Mouse (Mus musculus) brown adipose tissue, adult 24 weeks (tissue): ENCODE data around the gene Fam81a. TPM values are rescaled to one million over a fixed set of nuclear protein-coding genes. Genes with fewer than 3 reads are reported as not detected.

Source experiments
- H3K27ac ChIP-seq: fragments of 200-500 bp; replicated peaks from 2 replicates; pipeline ENCODE4 v1.5.1; 2012; ENCODE audit warnings: low read depth, mild to moderate bottlenecking, low read length
- H3K4me1 ChIP-seq: fragments of 200-500 bp; 2 replicates; pipeline ENCODE4 v1.6.1; 2012; ENCODE audit warnings: low read length, mixed read lengths; ENCODE audit not compliant: control insufficient read depth, insufficient read depth, insufficient read length
- H3K4me3 ChIP-seq: fragments of 200-500 bp; 2 replicates; pipeline ENCODE4 v1.5.1; 2012; ENCODE audit warnings: low read depth, mild to moderate bottlenecking, low read length, moderate library complexity; ENCODE audit not compliant: insufficient read depth
- polyA plus RNA-seq: library from polyadenylated mRNA; stranded (reverse); fragments of >200 nt; gene quantifications from 2 replicates; pipeline ENCODE4 v1.2.4, GENCODE M21; 2012; ENCODE audit not compliant: missing spikeins, insufficient read depth, insufficient read length

Gene Fam81a
- polyA plus RNA-seq, 1 experiment: not detected

GRCm38 (mm10) chr9:70088041-70088785 is 54.1 kb downstream of the Fam81a start:
- no peak overlapping the region for H3K27ac ChIP-seq
- H3K4me3 ChIP-seq: no peak overlapping the region
- no peaks in the 10 kb centered on the region for H3K4me1 ChIP-seq

- no peak overlapping the region for H3K27ac ChIP-seq
These were observed 55.0 kb downstream of the Fam81a start for GRCm38 (mm10) chr9:70087379-70087778.

GRCm38 (mm10) chr9:70086091-70086490 is 56.3 kb downstream of the Fam81a start:
- Histone ChIP-seq H3K27ac (no peak overlapping the region), H3K4me1 (no peaks in the 10 kb centered on the region)

More at GRCm38 (mm10) chr9:70087379-70087778, 55.0 kb downstream of the Fam81a start:
- Histone ChIP-seq H3K4me1 (no peaks in the 10 kb centered on the region), H3K4me3 (no peak overlapping the region)

GRCm38 (mm10) chr9:70084107-70084506 is 58.3 kb downstream of the Fam81a start:
- Histone ChIP-seq H3K27ac (no peak overlapping the region), H3K4me3 (no peak overlapping the region)

More at GRCm38 (mm10) chr9:70086091-70086490, 56.3 kb downstream of the Fam81a start:
- H3K4me3 ChIP-seq: no peak overlapping the region

GRCm38 (mm10) chr9:70082357-70083204 is 59.8 kb downstream of the Fam81a start:
- Histone ChIP-seq H3K4me3 (no peak overlapping the region), H3K27ac (no peak overlapping the region), H3K4me1 (no peaks in the 10 kb centered on the region)

More at GRCm38 (mm10) chr9:70084107-70084506, 58.3 kb downstream of the Fam81a start:
- no peaks in the 10 kb centered on the region for H3K4me1 ChIP-seq

- Histone ChIP-seq H3K4me3 (no peak overlapping the region), H3K27ac (no peak overlapping the region), H3K4me1 (no peaks in the 10 kb centered on the region)
These were observed 60.6 kb downstream of the Fam81a start for GRCm38 (mm10) chr9:70081767-70082166.

GRCm38 (mm10) chr9:70080976-70081375 is 61.4 kb downstream of the Fam81a start:
- H3K4me1 ChIP-seq: no peaks in the 10 kb centered on the region
- H3K27ac ChIP-seq: no peak overlapping the region
- H3K4me3 ChIP-seq: no peak overlapping the region

GRCm38 (mm10) chr9:70080027-70080800 is 62.1 kb downstream of the Fam81a start:
- no peak overlapping the region for H3K27ac ChIP-seq
- no peaks in the 10 kb centered on the region for H3K4me1 ChIP-seq
- no peak overlapping the region for H3K4me3 ChIP-seq

GRCm38 (mm10) chr9:70078034-70078433 is 64.3 kb downstream of the Fam81a start:
- Histone ChIP-seq H3K4me1 (no peaks in the 10 kb centered on the region), H3K27ac (no peak overlapping the region), H3K4me3 (no peak overlapping the region)

GRCm38 (mm10) chr9:70077170-70077569 is 65.2 kb downstream of the Fam81a start:
- Histone ChIP-seq H3K4me1 (no peaks in the 10 kb centered on the region), H3K4me3 (no peak overlapping the region), H3K27ac (no peak overlapping the region)

GRCm38 (mm10) chr9:70072387-70072786 is 70.0 kb downstream of the Fam81a start:
- Histone ChIP-seq H3K27ac (no peak overlapping the region), H3K4me1 (no peaks in the 10 kb centered on the region), H3K4me3 (no peak overlapping the region)

- Histone ChIP-seq H3K4me1 (no peaks in the 10 kb centered on the region), H3K27ac (no peak overlapping the region), H3K4me3 (no peak overlapping the region)
These were observed 72.4 kb downstream of the Fam81a start for GRCm38 (mm10) chr9:70069961-70070435.

- H3K27ac ChIP-seq: no peak overlapping the region
- no peak overlapping the region for H3K4me3 ChIP-seq
- H3K4me1 ChIP-seq: no peaks in the 10 kb centered on the region
These were observed 74.9 kb downstream of the Fam81a start for GRCm38 (mm10) chr9:70067497-70067896.

- no peak overlapping the region for H3K4me3 ChIP-seq
- no peaks in the 10 kb centered on the region for H3K4me1 ChIP-seq
- H3K27ac ChIP-seq: no peak overlapping the region
These were observed 80.3 kb downstream of the Fam81a start for GRCm38 (mm10) chr9:70062012-70062411.

GRCm38 (mm10) chr9:70053411-70053810 is 88.9 kb downstream of the Fam81a start:
- H3K27ac ChIP-seq: no peak overlapping the region
- no peaks in the 10 kb centered on the region for H3K4me1 ChIP-seq
- H3K4me3 ChIP-seq: no peak overlapping the region
